Mouse (Mus musculus) A20 (cell line): ENCODE data around the gene Rps3.

Experiments used
- DNase-seq: peaks from one replicate; pipeline ENCODE4 v3.0.0-alpha.2; 2011; ENCODE audit warnings: low read depth, low spot score

Gene Rps3

GRCm38 (mm10) chr7:99475562-99475911 lies 8.0 kb downstream of the Rps3 start:
- DNase-seq: no peak

- no peak for DNase-seq
Observed at GRCm38 (mm10) chr7:99474836-99475561, 8.5 kb downstream of the Rps3 start.

GRCm38 (mm10) chr7:99473638-99474407 lies 9.7 kb downstream of the Rps3 start:
- no peak for DNase-seq

- no peak for DNase-seq
Observed at GRCm38 (mm10) chr7:99471578-99471977, 12.0 kb downstream of the Rps3 start.

- DNase-seq: no peak
Observed at GRCm38 (mm10) chr7:99469680-99470405, 13.7 kb downstream of the Rps3 start.

GRCm38 (mm10) chr7:99468283-99469132 lies 15.0 kb downstream of the Rps3 start:
- DNase-seq: no peak

GRCm38 (mm10) chr7:99467916-99468282 lies 15.6 kb downstream of the Rps3 start:
- no peak for DNase-seq

- DNase-seq: no peak
Observed at GRCm38 (mm10) chr7:99465811-99466210, 17.7 kb downstream of the Rps3 start, which contains the start of gene Klhl35. Gene Klhl35, plus strand, starts transcription at chr7:99466004.

GRCm38 (mm10) chr7:99463120-99463519 lies 20.4 kb downstream of the Rps3 start:
- no peak for DNase-seq

- no peak for DNase-seq
Observed at GRCm38 (mm10) chr7:99459888-99460652, 23.5 kb downstream of the Rps3 start.

- DNase-seq: no peak
Observed at GRCm38 (mm10) chr7:99458849-99459248, 24.7 kb downstream of the Rps3 start.

- DNase-seq: no peak
Observed at GRCm38 (mm10) chr7:99454044-99454443, 29.5 kb downstream of the Rps3 start.

GRCm38 (mm10) chr7:99452859-99453258 lies 30.7 kb downstream of the Rps3 start:
- no peak for DNase-seq

GRCm38 (mm10) chr7:99450703-99451102 lies 32.8 kb downstream of the Rps3 start:
- DNase-seq: peak; percentile 76

- peak; percentile 29 for DNase-seq
Observed at GRCm38 (mm10) chr7:99449751-99450150, 33.8 kb downstream of the Rps3 start.

GRCm38 (mm10) chr7:99449063-99449462 lies 34.5 kb downstream of the Rps3 start:
- DNase-seq: peak; percentile 62

GRCm38 (mm10) chr7:99448619-99449018 lies 34.9 kb downstream of the Rps3 start:
- DNase-seq: no peak

- DNase-seq: no peak
Observed at GRCm38 (mm10) chr7:99447323-99447722, 36.2 kb downstream of the Rps3 start.

GRCm38 (mm10) chr7:99445833-99446232 lies 37.7 kb downstream of the Rps3 start:
- DNase-seq: peak; percentile 30

GRCm38 (mm10) chr7:99444012-99444411 lies 39.5 kb downstream of the Rps3 start:
- peak; percentile 46 for DNase-seq

- DNase-seq: no peak
Observed at GRCm38 (mm10) chr7:99443164-99443563, 40.4 kb downstream of the Rps3 start.
